9 mouse cellular contexts compared by ENCODE assay signal in genomic region chr4:119903328-119903727, GRCm38 (mm10).
DNase-seq lines count a peak whose midpoint lies in the region; ATAC-seq lines count a peak whose summit lies in the region.
"Had no signal": no experiment of that assay in that cellular context is flagged by ENCODE, and none has a peak within 500 bp of the region (broad histone marks: within the 10 kb centered on the region; RNA-seq: fewer than 3 reads in every experiment).

No protein-coding gene starts in this region.

- H3K4me3 ChIP-seq in hindbrain, embryonic 14.5 days (replicated peaks; ENCODE audit: low read length): no peak overlapping the region
- H3K4me3 ChIP-seq in hindbrain, embryonic 12.5 days: no peak overlapping the region

- H3K27ac ChIP-seq in hindbrain, embryonic 14.5 days: no peak overlapping the region
- no peak overlapping the region for H3K27ac ChIP-seq in hindbrain, embryonic 12.5 days

- no peak overlapping the region for H3K9ac ChIP-seq in hindbrain, embryonic 14.5 days
- no peak overlapping the region for H3K9ac ChIP-seq in hindbrain, embryonic 12.5 days

- peaks cover 14% of the 10 kb centered on the region; the same call in 1 of the 2 replicates for H3K4me1 ChIP-seq in hindbrain, embryonic 14.5 days (replicated peaks; ENCODE audit: control insufficient read depth, insufficient read depth, low read length)
- H3K4me1 ChIP-seq in hindbrain, embryonic 12.5 days: peaks cover 17% of the 10 kb centered on the region

- H3K36me3 ChIP-seq in hindbrain, embryonic 14.5 days (replicated peaks; ENCODE audit: control insufficient read depth, insufficient read depth): no peaks in the 10 kb centered on the region
- no peaks in the 10 kb centered on the region for H3K36me3 ChIP-seq in hindbrain, embryonic 12.5 days
- H3K36me3 ChIP-seq: G1E had no signal

- ATAC-seq in hindbrain, embryonic 14.5 days (ENCODE audit: low FRiP score): 0 out of 2 replicates have a peak, but pooled peaks have one; percentile 11
- no peak for ATAC-seq in hindbrain, embryonic 12.5 days (ENCODE audit: low FRiP score)

- H3K27me3 ChIP-seq in hindbrain, embryonic 14.5 days (ENCODE audit: control insufficient read depth, insufficient read depth, low read length): no peaks in the 10 kb centered on the region
- no peaks in the 10 kb centered on the region for H3K27me3 ChIP-seq in hindbrain, embryonic 12.5 days

- no peak overlapping the region for H3K4me2 ChIP-seq in hindbrain, embryonic 14.5 days (replicated peaks)
- H3K4me2 ChIP-seq in hindbrain, embryonic 12.5 days (replicated peaks): no peak overlapping the region

- intact Hi-C loops in left cerebral cortex, postnatal 14 days (cut with DNase I): no loop called here

- no peaks in the 10 kb centered on the region for H3K9me3 ChIP-seq in hindbrain, embryonic 14.5 days (ENCODE audit: control insufficient read depth, low read length)
- H3K9me3 ChIP-seq in hindbrain, embryonic 12.5 days (replicated peaks): no peaks in the 10 kb centered on the region

- peak; percentile 52 for DNase-seq in hindbrain, embryonic 14.5 days (ENCODE audit: low spot score)
- peak; percentile 37 for DNase-seq in testis, postnatal 10 days (ENCODE audit: low spot score)
- DNase-seq in testis, postnatal 14 days (ENCODE audit: low spot score): no peak
- DNase-seq in left cerebral cortex, postnatal 14 days (ENCODE audit: low spot score in 2 of 2): peak; percentile 75 to 78
- DNase-seq in adipocyte (ENCODE audit: low spot score): no peak
- DNase-seq in urinary bladder, postnatal 36 days (ENCODE audit: low spot score in 2 of 2): no peak
- DNase-seq: thymus, adult 18-20 months had no signal

Comparison
In these comparisons a context has a peak if more than half of its experiments do, and no peak if none do; other contexts are left out.
1. DNase-seq: peak in hindbrain, embryonic 14.5 days (single experiment), testis, postnatal 10 days (single experiment) and left cerebral cortex, postnatal 14 days (2 of 2); none in testis, postnatal 14 days (single experiment), adipocyte (single experiment) and urinary bladder, postnatal 36 days (0 of 2).